26 mouse cellular contexts compared by ENCODE assay signal in genomic region chr3:135937455-135937854, GRCm38 (mm10).
DNase-seq lines count a peak whose midpoint lies in the region; ATAC-seq and TF ChIP-seq lines count a peak whose summit lies in the region.
"Had no signal": no experiment of that assay in that cellular context is flagged by ENCODE, and none has a peak within 500 bp of the region (broad histone marks: within the 10 kb centered on the region; RNA-seq: fewer than 3 reads in every experiment).

No protein-coding gene starts in this region.

- no peak overlapping the region for H3K27ac ChIP-seq in embryonic facial prominence, embryonic 14.5 days (replicated peaks; ENCODE audit: low read depth, low read length)
- H3K27ac ChIP-seq in embryonic facial prominence, embryonic 10.5 days (replicated peaks) = no peak overlapping the region
- H3K27ac ChIP-seq in kidney, adult 2 months (ENCODE audit: insufficient read depth, low read depth, low read length) = no peak overlapping the region
- H3K27ac ChIP-seq in CH12.LX (ENCODE audit: insufficient read depth, low read depth) = no peak overlapping the region
- H3K27ac ChIP-seq in stomach, postnatal 0 days (replicated peaks) = no peak overlapping the region
- H3K27ac ChIP-seq: embryonic facial prominence, embryonic 12.5 days; embryonic facial prominence, embryonic 15.5 days; forebrain, embryonic 10.5 days; forebrain, embryonic 12.5 days had no signal

- peak; percentile 27 for DNase-seq in embryonic facial prominence, embryonic 14.5 days (ENCODE audit: low spot score)
- no peak for DNase-seq in embryonic facial prominence, embryonic 10.5 days (ENCODE audit: low spot score)
- peak; percentile 1 for DNase-seq in kidney, adult 2 months
- no peak for DNase-seq in kidney, adult 11 months
- no peak for DNase-seq in CH12.LX (ENCODE audit: extremely low read depth)
- DNase-seq in stomach, postnatal 0 days (ENCODE audit: low spot score) = no peak
- no peak for DNase-seq in right cerebral cortex, adult 18-20 months
- DNase-seq: adrenal gland, adult 2 months; adrenal gland, postnatal 10 days; adrenal gland, postnatal 25 days; B cell, adult 2 months; cerebellum, adult 11 months; cerebellum, adult 18-20 months; cerebellum, adult 8-10 months; cerebellum, adult 9-11 months; cerebellum, postnatal 14 days; cerebellum, postnatal 36 days; embryo, embryonic 11 days had no signal

- in situ Hi-C loops in CH12.LX (cut with MboI; ENCODE audit: low pct_ligation_motif_present, low pct_unique_long_range_greater_than_20kb, low sequenced_read_pairs) = no loop called here

- TF ChIP-seq RAD21 in CH12.LX (IDR thresholded peaks at IDR 0.05; ENCODE audit: low read depth, low read length) = no peak

- H3K9me3 ChIP-seq in embryonic facial prominence, embryonic 14.5 days (ENCODE audit: control insufficient read depth, low read length) = no peaks in the 10 kb centered on the region
- H3K9me3 ChIP-seq in embryonic facial prominence, embryonic 10.5 days = no peaks in the 10 kb centered on the region
- H3K9me3 ChIP-seq in CH12.LX (replicated peaks; ENCODE audit: low read length) = no peaks in the 10 kb centered on the region
- no peaks in the 10 kb centered on the region for H3K9me3 ChIP-seq in stomach, postnatal 0 days (ENCODE audit: control insufficient read depth, low read length)
- H3K9me3 ChIP-seq: embryonic facial prominence, embryonic 12.5 days; embryonic facial prominence, embryonic 15.5 days; forebrain, embryonic 10.5 days; forebrain, embryonic 12.5 days had no signal

- H3K27me3 ChIP-seq in embryonic facial prominence, embryonic 14.5 days (replicated peaks; ENCODE audit: control insufficient read depth, insufficient read depth, low read length) = no peaks in the 10 kb centered on the region
- no peaks in the 10 kb centered on the region for H3K27me3 ChIP-seq in embryonic facial prominence, embryonic 10.5 days (replicated peaks; ENCODE audit: low read depth, poor library complexity, severe bottlenecking)
- no peaks in the 10 kb centered on the region for H3K27me3 ChIP-seq in kidney, adult 2 months (replicated peaks; ENCODE audit: control insufficient read depth, insufficient read depth, low read length)
- no peaks in the 10 kb centered on the region for H3K27me3 ChIP-seq in CH12.LX (replicated peaks)
- H3K27me3 ChIP-seq in stomach, postnatal 0 days (ENCODE audit: control insufficient read depth, insufficient read depth, low read length) = no peaks in the 10 kb centered on the region
- H3K27me3 ChIP-seq: embryonic facial prominence, embryonic 12.5 days; embryonic facial prominence, embryonic 15.5 days; forebrain, embryonic 12.5 days had no signal

- no peaks in the 10 kb centered on the region for H3K79me2 ChIP-seq in CH12.LX (replicated peaks; ENCODE audit: control insufficient read depth, extremely low read depth, insufficient read depth, poor library complexity, severe bottlenecking)

- H3K4me2 ChIP-seq in embryonic facial prominence, embryonic 14.5 days (ENCODE audit: low read depth, low read length) = no peak overlapping the region
- H3K4me2 ChIP-seq in CH12.LX (ENCODE audit: insufficient read depth, low read depth, poor library complexity, severe bottlenecking) = no peak overlapping the region
- no peak overlapping the region for H3K4me2 ChIP-seq in stomach, postnatal 0 days (replicated peaks; ENCODE audit: low read depth)
- H3K4me2 ChIP-seq: embryonic facial prominence, embryonic 12.5 days; embryonic facial prominence, embryonic 15.5 days; forebrain, embryonic 12.5 days had no signal

- no peak for ATAC-seq in embryonic facial prominence, embryonic 14.5 days (ENCODE audit: low read depth)
- peak; percentile 65; the same call in 1 of the 2 replicates for ATAC-seq in stomach, postnatal 0 days (ENCODE audit: low FRiP score, low TSS enrichment)
- ATAC-seq: CD4-positive, CD25-positive, alpha-beta regulatory T cell, adult 4 months; forebrain, embryonic 14.5 days; forebrain, embryonic 16.5 days had no signal

- no peak overlapping the region for H3K4me3 ChIP-seq in embryonic facial prominence, embryonic 14.5 days (ENCODE audit: low read depth, low read length)
- H3K4me3 ChIP-seq in embryonic facial prominence, embryonic 10.5 days = no peak overlapping the region
- H3K4me3 ChIP-seq in kidney, adult 2 months (ENCODE audit: insufficient read depth, low read depth, low read length) = no peak overlapping the region
- H3K4me3 ChIP-seq in CH12.LX (replicated peaks in 1 of 3; ENCODE audit: low read depth in 2 of 3, low read length in 2 of 3, poor library complexity in 1 of 3) = no peak overlapping the region
- H3K4me3 ChIP-seq in stomach, postnatal 0 days (ENCODE audit: low read depth, low read length) = no peak overlapping the region
- H3K4me3 ChIP-seq: embryonic facial prominence, embryonic 12.5 days; embryonic facial prominence, embryonic 15.5 days; erythroblast, embryonic 14.5 days; forebrain, embryonic 10.5 days; forebrain, embryonic 12.5 days had no signal

- dilution Hi-C loops in CH12.LX (cut with MboI; ENCODE audit: extremely low pct_ligation_motif_present, extremely low pct_unique_long_range_greater_than_20kb, low sequenced_read_pairs) = no loop called here

- no peak for TF ChIP-seq EP300 in CH12.LX (IDR thresholded peaks at IDR 0.05; ENCODE audit: low read length)
- no peak for TF ChIP-seq EP300 in stomach, postnatal 0 days (optimal IDR thresholded peaks at IDR 0.05)

- no peaks in the 10 kb centered on the region for H3K36me3 ChIP-seq in embryonic facial prominence, embryonic 14.5 days (ENCODE audit: control insufficient read depth, insufficient read depth, low read length)
- no peaks in the 10 kb centered on the region for H3K36me3 ChIP-seq in embryonic facial prominence, embryonic 10.5 days (replicated peaks)
- no peaks in the 10 kb centered on the region for H3K36me3 ChIP-seq in kidney, adult 2 months (ENCODE audit: control insufficient read depth, insufficient read depth, low read length)
- H3K36me3 ChIP-seq in CH12.LX (replicated peaks in 1 of 2; ENCODE audit: control insufficient read depth in 1 of 2, insufficient read depth in 1 of 2, low read length in 1 of 2) = no peaks in the 10 kb centered on the region
- H3K36me3 ChIP-seq in stomach, postnatal 0 days (ENCODE audit: control insufficient read depth, insufficient read depth, low read length) = no peaks in the 10 kb centered on the region
- H3K36me3 ChIP-seq: embryonic facial prominence, embryonic 12.5 days; embryonic facial prominence, embryonic 15.5 days; forebrain, embryonic 10.5 days; forebrain, embryonic 12.5 days had no signal

- no peak for TF ChIP-seq CTCF in kidney, adult 2 months (conservative IDR thresholded peaks at IDR 0.05; ENCODE audit: insufficient read depth, insufficient read length, low read depth, low read length)
- no peak for TF ChIP-seq CTCF in CH12.LX (conservative IDR thresholded peaks at IDR 0.05 in 1 of 2, IDR thresholded peaks at IDR 0.05 in 1 of 2; ENCODE audit: low read depth in 2 of 2, low read length in 2 of 2)
- no peak for TF ChIP-seq CTCF in stomach, postnatal 0 days (IDR thresholded peaks at IDR 0.05; ENCODE audit: low read depth)

- no peak for TF ChIP-seq POLR2A in kidney, adult 2 months (IDR thresholded peaks at IDR 0.05; ENCODE audit: low read depth, low read length)
- no peak for TF ChIP-seq POLR2A in CH12.LX (IDR thresholded peaks at IDR 0.05; ENCODE audit: low read depth, low read length)

- WGBS in embryonic facial prominence, embryonic 14.5 days = 47% methylated on average over 2 of the region's 2 CpGs
- 67% methylated on average over 2 of the region's 2 CpGs for WGBS in embryonic facial prominence, embryonic 10.5 days
- 67% methylated on average over 2 of the region's 2 CpGs for WGBS in kidney, adult 2 months
- 36% methylated on average over 2 of the region's 2 CpGs for WGBS in stomach, postnatal 0 days

- H3K9ac ChIP-seq in embryonic facial prominence, embryonic 14.5 days (ENCODE audit: low read depth, low read length) = no peak overlapping the region
- no peak overlapping the region for H3K9ac ChIP-seq in CH12.LX (ENCODE audit: insufficient read depth, low read depth)
- H3K9ac ChIP-seq in stomach, postnatal 0 days (ENCODE audit: low read length) = no peak overlapping the region
- H3K9ac ChIP-seq: embryonic facial prominence, embryonic 12.5 days; embryonic facial prominence, embryonic 15.5 days; forebrain, embryonic 12.5 days had no signal

- no peaks in the 10 kb centered on the region for H3K4me1 ChIP-seq in embryonic facial prominence, embryonic 14.5 days (ENCODE audit: control insufficient read depth, insufficient read depth, low read length)
- H3K4me1 ChIP-seq in embryonic facial prominence, embryonic 10.5 days = no peaks in the 10 kb centered on the region
- H3K4me1 ChIP-seq in kidney, adult 2 months (ENCODE audit: control insufficient read depth, insufficient read depth, low read length) = no peaks in the 10 kb centered on the region
- H3K4me1 ChIP-seq in CH12.LX (ENCODE audit: control insufficient read depth in 1 of 2, insufficient read depth in 2 of 2) = peaks cover 0 to 4% of the 10 kb centered on the region in 2 experiments; a peak in 2 of 4 replicates
- no peaks in the 10 kb centered on the region for H3K4me1 ChIP-seq in stomach, postnatal 0 days (replicated peaks; ENCODE audit: control insufficient read depth, insufficient read depth)
- H3K4me1 ChIP-seq: embryonic facial prominence, embryonic 12.5 days; embryonic facial prominence, embryonic 15.5 days; forebrain, embryonic 10.5 days; forebrain, embryonic 12.5 days had no signal

TF ChIP-seq in CH12.LX, 34 proteins besides CTCF, POLR2A, EP300 and RAD21:
- peak; percentile 47; the same call in 1 of the 2 replicates for TF ChIP-seq JUN (IDR thresholded peaks at IDR 0.05; ENCODE audit: insufficient read depth, low read depth, low read length)
- TF ChIP-seq PAX5 (IDR thresholded peaks at IDR 0.05; ENCODE audit: low read length) = no peak
- no peak for TF ChIP-seq MYC (IDR thresholded peaks at IDR 0.05; ENCODE audit: low read depth, low read length)
- TF ChIP-seq NELFE (IDR thresholded peaks at IDR 0.05; ENCODE audit: low read depth, low read length) = no peak
- TF ChIP-seq JUND (conservative IDR thresholded peaks at IDR 0.05; ENCODE audit: low read depth, low read length) = peak; percentile 65
TF ChIP-seq in CH12.LX: peak in this region for 2.

Comparison
In these comparisons a context has a peak if more than half of its experiments do, and no peak if none do; other contexts are left out.
1. DNase-seq: peak in embryonic facial prominence, embryonic 14.5 days (single experiment) and kidney, adult 2 months (single experiment); none in embryonic facial prominence, embryonic 10.5 days (single experiment), kidney, adult 11 months (single experiment), CH12.LX (single experiment), stomach, postnatal 0 days (single experiment) and right cerebral cortex, adult 18-20 months (single experiment).